Mouse (Mus musculus): ENCODE measurements around the gene Bub3. TPM values are rescaled to one million over a fixed set of nuclear protein-coding genes. Genes with fewer than 3 reads are reported as not detected.

Gene Bub3
- polyA plus RNA-seq, 1 experiment from 2014 or later, result 240 TPM

Other genes with a start within 250 kb of the Bub3 start
- gene Cuzd1, start 237.9 kb upstream of the Bub3 start, polyA plus RNA-seq (2015; fragmentation: Nextera tagmentation; extraction: Ambion mirVana), result not detected in 2 replicates
- gene Fam24b, start 230.7 kb upstream of the Bub3 start, polyA plus RNA-seq (2015; fragmentation: Nextera tagmentation; extraction: Ambion mirVana), result not detected in 2 replicates
- not detected in 2 replicates for gene Fam24a, start 226.4 kb upstream of the Bub3 start, polyA plus RNA-seq (2015; fragmentation: Nextera tagmentation; extraction: Ambion mirVana)
- gene 2310057M21Rik, start 197.5 kb upstream of the Bub3 start, polyA plus RNA-seq (2015; fragmentation: Nextera tagmentation; extraction: Ambion mirVana), result 17.9 and 18.7 TPM in 2 replicates
- 39.6 and 43.1 TPM in 2 replicates for gene Pstk, start 189.1 kb upstream of the Bub3 start, polyA plus RNA-seq (2015; fragmentation: Nextera tagmentation; extraction: Ambion mirVana)
- gene Ikzf5, start 149.7 kb upstream of the Bub3 start, polyA plus RNA-seq (2015; fragmentation: Nextera tagmentation; extraction: Ambion mirVana), result 17.0 and 17.1 TPM in 2 replicates
- gene Acadsb, start 149.6 kb upstream of the Bub3 start, polyA plus RNA-seq (2015; fragmentation: Nextera tagmentation; extraction: Ambion mirVana), result 86.1 and 89.4 TPM in 2 replicates
- gene Hmx3, start 17.4 kb upstream of the Bub3 start, polyA plus RNA-seq (2015; fragmentation: Nextera tagmentation; extraction: Ambion mirVana), result 0.31 and 0.56 TPM in 2 replicates
- gene Hmx2, start 11.4 kb upstream of the Bub3 start, polyA plus RNA-seq (2015; fragmentation: Nextera tagmentation; extraction: Ambion mirVana), result 0.44 and 0.99 TPM in 2 replicates

Data from forebrain, embryonic 13.5 days (tissue).